Mouse (Mus musculus) kidney, postnatal 0 days (tissue): Measurements from ENCODE around the gene Stoml2. TPM values are rescaled to one million over a fixed set of nuclear protein-coding genes. Genes with fewer than 3 reads are reported as not detected.

Source experiments
- ATAC-seq: fragments of 200-750 bp; cut with Nextera tagmentation; replicated peaks from 2 replicates; pipeline ENCODE4 v1.8.0; 2017; ENCODE audit warnings: low read depth, moderate number of reproducible peaks, moderate TSS enrichment, moderate library complexity; ENCODE audit not compliant: low FRiP score
- DNase-seq: peaks from one replicate; pipeline ENCODE4 v3.0.0-alpha.2; 2016; ENCODE audit warnings: low spot score
- H3K27ac ChIP-seq: fragments of 300-500 bp; sonication (generic); 2 replicates; pipeline ENCODE4 v1.5.1; 2014; ENCODE audit warnings: mild to moderate bottlenecking
- H3K27me3 ChIP-seq: fragments of 300-500 bp; sonication (generic); 2 replicates; pipeline ENCODE4 v1.6.1; 2014; ENCODE audit warnings: low read length, mixed read lengths; ENCODE audit not compliant: insufficient read depth
- H3K36me3 ChIP-seq: fragments of 300-500 bp; sonication (generic); 2 replicates; pipeline ENCODE4 v1.6.1; 2014; ENCODE audit warnings: low read length, mixed read lengths; ENCODE audit not compliant: insufficient read depth
- H3K4me1 ChIP-seq: fragments of 300-500 bp; sonication (generic); replicated peaks from 2 replicates; pipeline ENCODE4 v1.6.1; 2014; ENCODE audit warnings: antibody characterized with exemption, low read length, mixed read lengths; ENCODE audit not compliant: insufficient read depth
- H3K4me2 ChIP-seq: fragments of 300-500 bp; sonication (generic); 2 replicates; pipeline ENCODE4 v1.6.1; 2014; ENCODE audit warnings: mild to moderate bottlenecking, low read length, moderate library complexity, mixed read lengths
- H3K4me3 ChIP-seq: fragments of 300-500 bp; sonication (generic); replicated peaks from 2 replicates; pipeline ENCODE4 v1.5.1; 2014; ENCODE audit warnings: low read depth, low read length
- H3K9ac ChIP-seq: fragments of 300-500 bp; sonication (generic); 2 replicates; pipeline ENCODE4 v1.6.1; 2014; ENCODE audit warnings: low read depth, low read length
- H3K9me3 ChIP-seq: fragments of 300-500 bp; sonication (generic); replicated peaks from 2 replicates; pipeline ENCODE4 v1.6.1; 2016; ENCODE audit warnings: low read length, inconsistent platforms, mixed read lengths
- CTCF ChIP-seq: IDR thresholded peaks from 2 replicates; pipeline ENCODE4 v1.5.1; 2016; ENCODE audit warnings: antibody characterized with exemption, low read depth, mild to moderate bottlenecking, moderate library complexity
- WGBS: fragments of 180-500 bp; shearing (Covaris S2); extraction: QIAGEN DNeasy Blood & Tissue Kit; methylation state at CpG from one replicate; pipeline ENCODE4 v1.1.7; 2014; 5-methylcytosine and 5-hydroxymethylcytosine counted together
- polyA plus RNA-seq: library from polyadenylated mRNA; unstranded; fragments of >200 nt; fragmentation: Nextera tagmentation; extraction: Ambion mirVana; gene quantifications from 2 replicates; pipeline ENCODE4 v1.2.1, GENCODE M21; 2015

Gene Stoml2
- polyA plus RNA-seq, 1 experiment from 2014 or later = 253 TPM

- no peak for DNase-seq
- Histone ChIP-seq H3K4me3 (no peak overlapping the region), H3K9me3 (no peaks in the 10 kb centered on the region), H3K27me3 (no peaks in the 10 kb centered on the region), H3K4me1 (peaks cover 7% of the 10 kb centered on the region), H3K36me3 (peaks cover 38% of the 10 kb centered on the region), H3K9ac (no peak overlapping the region), H3K4me2 (no peak overlapping the region), H3K27ac (no peak overlapping the region)
- ATAC-seq = no peak
- 100% methylated on average over 1 of the region's 1 CpGs for WGBS
- TF ChIP-seq CTCF = no peak
Measured at GRCm38 (mm10) chr4:43032501-43032900, 991 bp upstream of the Stoml2 start.

GRCm38 (mm10) chr4:43030780-43031230 lies 705 bp downstream of the Stoml2 start:
- peak; percentile 65 for ATAC-seq

GRCm38 (mm10) chr4:43030352-43030751 lies 1.2 kb downstream of the Stoml2 start:
- Histone ChIP-seq H3K9me3 (no peaks in the 10 kb centered on the region), H3K27ac (peak overlapping the region; percentile 88), H3K4me2 (peak overlapping the region; percentile 79), H3K4me3 (peak overlapping the region; percentile 64), H3K4me1 (peaks cover 7% of the 10 kb centered on the region), H3K36me3 (peaks cover 37% of the 10 kb centered on the region), H3K9ac (peak overlapping the region; percentile 73), H3K27me3 (no peaks in the 10 kb centered on the region)
- ATAC-seq (no peak), DNase-seq (no peak)
- 49% methylated on average over 9 of the region's 9 CpGs for WGBS
- no peak for TF ChIP-seq CTCF

More at GRCm38 (mm10) chr4:43030780-43031230, 705 bp downstream of the Stoml2 start:
- no peak for TF ChIP-seq CTCF
- Histone ChIP-seq H3K9me3 (no peaks in the 10 kb centered on the region), H3K27ac (peak overlapping the region; percentile 88), H3K4me1 (peaks cover 7% of the 10 kb centered on the region), H3K4me3 (peak overlapping the region; percentile 64), H3K9ac (peak overlapping the region; percentile 73), H3K36me3 (peaks cover 37% of the 10 kb centered on the region), H3K27me3 (no peaks in the 10 kb centered on the region), H3K4me2 (peak overlapping the region; percentile 79)
- DNase-seq = peak; percentile 38
- under 1% methylated on average over 28 of the region's 28 CpGs for WGBS

GRCm38 (mm10) chr4:43029749-43030148 lies 1.8 kb downstream of the Stoml2 start:
- H3K9me3 ChIP-seq = no peaks in the 10 kb centered on the region
- no peaks in the 10 kb centered on the region for H3K27me3 ChIP-seq
- ATAC-seq (no peak), DNase-seq (no peak)
- 0 out of 2 replicates have a peak overlapping the region, but pooled peaks have one; percentile 5 for H3K9ac ChIP-seq
- 96% methylated on average over 9 of the region's 9 CpGs for WGBS
- peaks cover 35% of the 10 kb centered on the region for H3K36me3 ChIP-seq
- H3K4me3 ChIP-seq = no peak overlapping the region
- no peak for TF ChIP-seq CTCF
- peaks cover 11% of the 10 kb centered on the region for H3K4me1 ChIP-seq
- H3K27ac ChIP-seq = no peak overlapping the region
- H3K4me2 ChIP-seq = 0 out of 2 replicates have a peak overlapping the region, but pooled peaks have one; percentile 79

- Histone ChIP-seq H3K9ac (no peak overlapping the region), H3K36me3 (peaks cover 30% of the 10 kb centered on the region), H3K4me3 (no peak overlapping the region), H3K27ac (no peak overlapping the region), H3K27me3 (no peaks in the 10 kb centered on the region), H3K4me2 (no peak overlapping the region), H3K9me3 (no peaks in the 10 kb centered on the region), H3K4me1 (peaks cover 16% of the 10 kb centered on the region)
- ATAC-seq = no peak
- 89% methylated on average over 7 of the region's 7 CpGs for WGBS
- DNase-seq = no peak
- TF ChIP-seq CTCF = no peak
Measured at GRCm38 (mm10) chr4:43029121-43029520, 2.4 kb downstream of the Stoml2 start.

- Histone ChIP-seq H3K4me3 (peak within 1 kb of the TSS; percentile 49), H3K36me3 (peaks cover 45% of the 10 kb centered on the region), H3K27ac (peak within 1 kb of the TSS; percentile 90), H3K4me2 (peak within 1 kb of the TSS; percentile 64), H3K9ac (peak within 1 kb of the TSS; percentile 64), H3K9me3 (no peaks in the 10 kb centered on the region), H3K4me1 (peaks cover 12% of the 10 kb centered on the region), H3K27me3 (no peaks in the 10 kb centered on the region)
- DNase-seq = peak; percentile 98
- 5% methylated on average over 42 of the region's 42 CpGs for WGBS
- ATAC-seq = peak; percentile 90
- peak; percentile 83 for TF ChIP-seq CTCF
Measured at GRCm38 (mm10) chr4:43025084-43025960, 6.2 kb downstream of the Stoml2 start, which contains the start of gene Pigo. Gene Pigo, minus strand, starts transcription at chr4:43025819.
